10 mouse cellular contexts compared by ENCODE assay signal in the genomic region with DNA sequence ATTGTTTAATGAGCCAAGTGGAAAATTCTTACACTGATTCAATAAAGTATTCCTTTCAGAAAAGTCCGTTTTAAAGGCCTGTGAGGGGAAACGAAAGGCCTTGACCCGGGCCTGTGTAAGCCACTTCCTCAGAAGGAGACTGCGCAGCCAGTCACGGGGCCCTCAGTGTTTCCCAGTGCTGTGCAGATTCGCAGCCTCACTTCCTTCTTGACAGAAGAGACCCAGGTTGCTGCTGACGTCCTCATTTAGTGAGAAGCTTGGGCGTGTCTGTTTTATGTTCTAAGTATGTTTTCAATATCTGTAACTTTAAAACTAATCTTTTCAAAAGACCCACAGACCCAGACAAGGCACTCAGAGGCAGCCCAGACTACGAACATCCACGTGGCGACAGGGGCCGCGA. TPM values are rescaled to one million over a fixed set of nuclear protein-coding genes. Genes with fewer than 3 reads are reported as not detected.
DNase-seq lines count a peak whose midpoint lies in the region; ATAC-seq and TF ChIP-seq lines count a peak whose summit lies in the region.
"Had no signal": no experiment of that assay in that cellular context is flagged by ENCODE, and none has a peak within 500 bp of the region (broad histone marks: within the 10 kb centered on the region; RNA-seq: fewer than 3 reads in every experiment).

No protein-coding gene starts in this region.

- no peak for TF ChIP-seq CTCF in bone marrow macrophage, adult 2 months (IDR thresholded peaks at IDR 0.05; ENCODE audit: low read depth, low read length)
- no peak for TF ChIP-seq CTCF in intestine, postnatal 0 days (IDR thresholded peaks at IDR 0.05; ENCODE audit: low read depth)

- H3K27ac ChIP-seq in limb, embryonic 12.5 days: no peak overlapping the region
- H3K27ac ChIP-seq in limb, embryonic 10.5 days: no peak overlapping the region
- H3K27ac ChIP-seq in bone marrow macrophage, adult 2 months (ENCODE audit: insufficient read depth, low read depth, low read length): peak overlapping the region; percentile 90
- H3K27ac ChIP-seq in forebrain, embryonic 16.5 days (ENCODE audit: low read length): no peak overlapping the region
- H3K27ac ChIP-seq in intestine, postnatal 0 days (ENCODE audit: low read depth, low read length): no peak overlapping the region
- H3K27ac ChIP-seq: hindbrain, embryonic 15.5 days; midbrain, embryonic 15.5 days had no signal

- no peak overlapping the region for H3K4me2 ChIP-seq in limb, embryonic 12.5 days
- no peak overlapping the region for H3K4me2 ChIP-seq in forebrain, embryonic 16.5 days (ENCODE audit: low read length)
- no peak overlapping the region for H3K4me2 ChIP-seq in intestine, postnatal 0 days (replicated peaks; ENCODE audit: low read depth)
- H3K4me2 ChIP-seq: hindbrain, embryonic 15.5 days; midbrain, embryonic 15.5 days had no signal

- H3K4me1 ChIP-seq in limb, embryonic 12.5 days (replicated peaks): peaks cover 8% of the 10 kb centered on the region; the same call in 1 of the 2 replicates
- no peaks in the 10 kb centered on the region for H3K4me1 ChIP-seq in limb, embryonic 10.5 days
- H3K4me1 ChIP-seq in bone marrow macrophage, adult 2 months (ENCODE audit: control insufficient read depth, insufficient read depth, low read length): peaks cover 25% of the 10 kb centered on the region
- no peaks in the 10 kb centered on the region for H3K4me1 ChIP-seq in forebrain, embryonic 16.5 days (replicated peaks; ENCODE audit: control insufficient read depth, insufficient read depth, low read length)
- no peaks in the 10 kb centered on the region for H3K4me1 ChIP-seq in intestine, postnatal 0 days (replicated peaks; ENCODE audit: control insufficient read depth, insufficient read depth, low read length)
- H3K4me1 ChIP-seq: hindbrain, embryonic 15.5 days; midbrain, embryonic 15.5 days had no signal

- TF ChIP-seq POLR2A in bone marrow macrophage, adult 2 months (IDR thresholded peaks at IDR 0.05; ENCODE audit: borderline replicate concordance, low read depth, low read length): no peak

- H3K27me3 ChIP-seq in limb, embryonic 12.5 days: no peaks in the 10 kb centered on the region
- no peaks in the 10 kb centered on the region for H3K27me3 ChIP-seq in limb, embryonic 10.5 days (ENCODE audit: low read depth, poor library complexity, severe bottlenecking)
- H3K27me3 ChIP-seq in forebrain, embryonic 16.5 days (replicated peaks; ENCODE audit: control insufficient read depth, insufficient read depth, low read length): no peaks in the 10 kb centered on the region
- no peaks in the 10 kb centered on the region for H3K27me3 ChIP-seq in intestine, postnatal 0 days (replicated peaks; ENCODE audit: control insufficient read depth, insufficient read depth, low read length)
- H3K27me3 ChIP-seq: hindbrain, embryonic 15.5 days; midbrain, embryonic 15.5 days had no signal

- H3K9me3 ChIP-seq in limb, embryonic 12.5 days: no peaks in the 10 kb centered on the region
- H3K9me3 ChIP-seq in limb, embryonic 10.5 days (replicated peaks): no peaks in the 10 kb centered on the region
- no peaks in the 10 kb centered on the region for H3K9me3 ChIP-seq in forebrain, embryonic 16.5 days (ENCODE audit: control insufficient read depth, low read length)
- H3K9me3 ChIP-seq in intestine, postnatal 0 days (ENCODE audit: control insufficient read depth): no peaks in the 10 kb centered on the region
- H3K9me3 ChIP-seq: hindbrain, embryonic 15.5 days; midbrain, embryonic 15.5 days had no signal

- no peak overlapping the region for H3K4me3 ChIP-seq in limb, embryonic 12.5 days (replicated peaks)
- no peak overlapping the region for H3K4me3 ChIP-seq in limb, embryonic 10.5 days
- no peak overlapping the region for H3K4me3 ChIP-seq in bone marrow macrophage, adult 2 months (ENCODE audit: insufficient read depth, low read length)
- H3K4me3 ChIP-seq in forebrain, embryonic 16.5 days (replicated peaks; ENCODE audit: low read length): no peak overlapping the region
- H3K4me3 ChIP-seq in intestine, postnatal 0 days (ENCODE audit: low read depth, low read length): no peak overlapping the region
- H3K4me3 ChIP-seq: hindbrain, embryonic 15.5 days; midbrain, embryonic 15.5 days had no signal

- no peak for DNase-seq in limb, embryonic 10.5 days (ENCODE audit: low spot score)
- DNase-seq in lung, postnatal 10 days: peak; percentile 8
- DNase-seq in thymus, postnatal 0 days (ENCODE audit: low spot score): peak; percentile 65
- no peak for DNase-seq in urinary bladder, postnatal 10 days (ENCODE audit: low spot score)

- peak; percentile 40; the same call in 1 of the 2 replicates for ATAC-seq in limb, embryonic 12.5 days (ENCODE audit: insufficient number of reproducible peaks, insufficient read depth, low FRiP score, low TSS enrichment, low read depth)
- ATAC-seq in forebrain, embryonic 16.5 days: no peak
- ATAC-seq in intestine, postnatal 0 days: no peak
- ATAC-seq: midbrain, embryonic 15.5 days had no signal

- no peak overlapping the region for H3K9ac ChIP-seq in limb, embryonic 12.5 days (replicated peaks)
- no peak overlapping the region for H3K9ac ChIP-seq in forebrain, embryonic 16.5 days (replicated peaks; ENCODE audit: low read depth, low read length)
- H3K9ac ChIP-seq in intestine, postnatal 0 days (ENCODE audit: low read depth, low read length): no peak overlapping the region
- H3K9ac ChIP-seq: hindbrain, embryonic 15.5 days; midbrain, embryonic 15.5 days had no signal

- no peaks in the 10 kb centered on the region for H3K36me3 ChIP-seq in limb, embryonic 12.5 days
- H3K36me3 ChIP-seq in limb, embryonic 10.5 days: no peaks in the 10 kb centered on the region
- no peaks in the 10 kb centered on the region for H3K36me3 ChIP-seq in forebrain, embryonic 16.5 days (ENCODE audit: control insufficient read depth, insufficient read depth)
- H3K36me3 ChIP-seq in intestine, postnatal 0 days (ENCODE audit: control insufficient read depth, insufficient read depth): no peaks in the 10 kb centered on the region
- H3K36me3 ChIP-seq: hindbrain, embryonic 15.5 days; midbrain, embryonic 15.5 days had no signal

- WGBS in limb, embryonic 12.5 days: 66% methylated on average over 13 of the region's 13 CpGs
- 86% methylated on average over 13 of the region's 13 CpGs for WGBS in limb, embryonic 10.5 days
- 64% methylated on average over 13 of the region's 13 CpGs for WGBS in forebrain, embryonic 16.5 days
- WGBS in intestine, postnatal 0 days: 68% methylated on average over 13 of the region's 13 CpGs

RNA-seq across cellular contexts. Expression of a gene that starts 29.6 kb away (rescaled TPM):
- 42.1 and 42.5 TPM in 2 replicates for polyA plus RNA-seq in limb, embryonic 12.5 days (2016; fragmentation: Nextera tagmentation; extraction: Ambion mirVana)
- 31.3 and 34.6 TPM in 2 replicates for polyA plus RNA-seq in limb, embryonic 10.5 days (2016; fragmentation: Nextera tagmentation; extraction: Ambion mirVana)
- 39.5 TPM in 2 replicates for polyA plus RNA-seq in bone marrow macrophage, adult 2 months (2012; ENCODE audit: insufficient read depth, insufficient read length, missing spikeins)
- polyA plus RNA-seq in thymus, postnatal 0 days (2015; fragmentation: Nextera tagmentation; extraction: Ambion mirVana): 40.2 and 44.5 TPM in 2 replicates
- polyA plus RNA-seq in forebrain, embryonic 16.5 days (2015; fragmentation: Nextera tagmentation; extraction: Ambion mirVana): 36.8 and 41.9 TPM in 2 replicates
- 18.1 and 19.3 TPM in 2 replicates for polyA plus RNA-seq in intestine, postnatal 0 days (2015; fragmentation: Nextera tagmentation; extraction: Ambion mirVana)

Comparison
In these comparisons a context has a peak if more than half of its experiments do, and no peak if none do; other contexts are left out.
1. DNase-seq: peak in lung, postnatal 10 days (single experiment) and thymus, postnatal 0 days (single experiment); none in limb, embryonic 10.5 days (single experiment) and urinary bladder, postnatal 10 days (single experiment).